Mouse (Mus musculus): Measurements from ENCODE around the gene Ddx54.
A peak's percentile ranks its signal among the peaks of the same experiment; 100 is the strongest.

Ddx54 gene

GRCm38 (mm10) chr5:120582002-120582401 lies 30.5 kb upstream of the Ddx54 start:
- DNase-seq = no peak

- no peak for DNase-seq
Measured at GRCm38 (mm10) chr5:120583511-120583910, 29.0 kb upstream of the Ddx54 start.

GRCm38 (mm10) chr5:120584968-120585367 lies 27.6 kb upstream of the Ddx54 start:
- no peak for DNase-seq

- DNase-seq = no peak
Measured at GRCm38 (mm10) chr5:120586741-120587615, 25.6 kb upstream of the Ddx54 start.

GRCm38 (mm10) chr5:120587616-120587926 lies 25.0 kb upstream of the Ddx54 start:
- DNase-seq = peak in 1 of 2 experiments; percentile 36

- no peak for DNase-seq
Measured at GRCm38 (mm10) chr5:120587940-120588568, 24.5 kb upstream of the Ddx54 start.

- DNase-seq = peak; percentile 98 to 99
Measured at GRCm38 (mm10) chr5:120588569-120589094, 23.9 kb upstream of the Ddx54 start, which contains the start of the genes Tpcn1 and Iqcd. Tpcn1 (minus strand) TSS chr5:120588673. Iqcd (plus strand) TSS chr5:120589016.

GRCm38 (mm10) chr5:120590356-120591010 lies 22.1 kb upstream of the Ddx54 start:
- no peak for DNase-seq

GRCm38 (mm10) chr5:120592141-120592540 lies 20.4 kb upstream of the Ddx54 start:
- no peak for DNase-seq

GRCm38 (mm10) chr5:120594485-120594884 lies 18.1 kb upstream of the Ddx54 start:
- no peak for DNase-seq

GRCm38 (mm10) chr5:120599625-120600024 lies 12.9 kb upstream of the Ddx54 start:
- no peak for DNase-seq

- DNase-seq = peak in 1 of 2 experiments; percentile 4
Measured at GRCm38 (mm10) chr5:120600946-120601668, 11.4 kb upstream of the Ddx54 start.

GRCm38 (mm10) chr5:120602210-120602609 lies 10.3 kb upstream of the Ddx54 start:
- DNase-seq = no peak

GRCm38 (mm10) chr5:120603515-120603914 lies 9.0 kb upstream of the Ddx54 start:
- DNase-seq = no peak

- peak; percentile 63 to 90 for DNase-seq
Measured at GRCm38 (mm10) chr5:120604839-120605238, 7.7 kb upstream of the Ddx54 start.

- DNase-seq = peak in 1 of 2 experiments; percentile 5
Measured at GRCm38 (mm10) chr5:120605241-120605661, 7.3 kb upstream of the Ddx54 start.

GRCm38 (mm10) chr5:120605688-120606087 lies 6.9 kb upstream of the Ddx54 start:
- DNase-seq = peak; percentile 59 to 83

GRCm38 (mm10) chr5:120606590-120607200 lies 5.8 kb upstream of the Ddx54 start:
- DNase-seq = no peak

- no peak for DNase-seq
Measured at GRCm38 (mm10) chr5:120607335-120607734, 5.2 kb upstream of the Ddx54 start.

GRCm38 (mm10) chr5:120609246-120609775 lies 3.2 kb upstream of the Ddx54 start:
- DNase-seq = no peak

GRCm38 (mm10) chr5:120610906-120611305 lies 1.6 kb upstream of the Ddx54 start:
- no peak for DNase-seq

- no peak for DNase-seq
Measured at GRCm38 (mm10) chr5:120611416-120611815, 1.1 kb upstream of the Ddx54 start.

All from spleen, adult 18-20 months (tissue).